Mouse (Mus musculus) heart, adult 9 months (tissue): ENCODE data around the gene Ssxb9.
"Not testable (repeated sequence)": the region's sequence is repeated elsewhere in the genome, so short reads cannot be mapped to it uniquely, and the experiment has no call there.

Experiments used
- DNase-seq, 2 experiments: peaks; one replicate each; pipeline ENCODE4 v3.0.0; 2022; ENCODE audit warnings: low spot score in 2 of 2

The Ssxb9 gene

GRCm38 (mm10) chrX:8366678-8367077, at the start of gene Ssxb9:
Ssxb9 (plus strand) TSS chrX:8366978.
- DNase-seq, result not testable (repeated sequence)

- no peak for DNase-seq
Observed at GRCm38 (mm10) chrX:8327124-8327523, 39.7 kb upstream of the Ssxb9 start, which contains the start of gene Ssxb10. Ssxb10 (plus strand) TSS chrX:8327424.

GRCm38 (mm10) chrX:8413005-8413404, 46.2 kb downstream of the Ssxb9 start, which contains the start of gene Ssxb1:
Ssxb1 (plus strand) TSS chrX:8413305.
- not testable (repeated sequence) for DNase-seq
